Mouse (Mus musculus) intestine, postnatal 0 days (tissue): ENCODE data around the gene Mgat5. TPM values are rescaled to one million over a fixed set of nuclear protein-coding genes. Genes with fewer than 3 reads are reported as not detected.

Experiments
- ATAC-seq: fragments of 200-750 bp; cut with Nextera tagmentation; 2 replicates; pipeline ENCODE4 v1.8.0; 2017; ENCODE audit warnings: mild to moderate bottlenecking, moderate TSS enrichment, moderate library complexity
- H3K27ac ChIP-seq: fragments of 300-500 bp; sonication (generic); 2 replicates; pipeline ENCODE4 v1.5.1; 2014; ENCODE audit warnings: mild to moderate bottlenecking, low read depth, low read length, moderate library complexity
- H3K27me3 ChIP-seq: fragments of 300-500 bp; sonication (generic); replicated peaks from 2 replicates; pipeline ENCODE4 v1.6.1; 2014; ENCODE audit warnings: low read length, mixed read lengths; ENCODE audit not compliant: control insufficient read depth, insufficient read depth
- H3K36me3 ChIP-seq: fragments of 300-500 bp; sonication (generic); 2 replicates; pipeline ENCODE4 v1.6.1; 2014; ENCODE audit warnings: mild to moderate bottlenecking, moderate library complexity; ENCODE audit not compliant: control insufficient read depth, insufficient read depth
- H3K4me1 ChIP-seq: fragments of 300-500 bp; sonication (generic); replicated peaks from 2 replicates; pipeline ENCODE4 v1.6.1; 2014; ENCODE audit warnings: antibody characterized with exemption, low read length, mixed read lengths; ENCODE audit not compliant: control insufficient read depth, insufficient read depth
- H3K4me2 ChIP-seq: fragments of 300-500 bp; sonication (generic); replicated peaks from 2 replicates; pipeline ENCODE4 v1.6.1; 2014; ENCODE audit warnings: low read depth, mild to moderate bottlenecking, moderate library complexity
- H3K4me3 ChIP-seq: fragments of 300-500 bp; sonication (generic); 2 replicates; pipeline ENCODE4 v1.5.1; 2014; ENCODE audit warnings: low read depth, low read length
- H3K9ac ChIP-seq: fragments of 300-500 bp; sonication (generic); 2 replicates; pipeline ENCODE4 v1.6.1; 2014; ENCODE audit warnings: mild to moderate bottlenecking, low read depth, low read length
- H3K9me3 ChIP-seq: fragments of 300-500 bp; sonication (generic); 2 replicates; pipeline ENCODE4 v1.6.1; 2016; ENCODE audit warnings: mixed run types; ENCODE audit not compliant: control insufficient read depth
- CTCF ChIP-seq: sonication (generic); IDR thresholded peaks from 2 replicates; pipeline ENCODE4 v1.5.1; 2016; ENCODE audit warnings: low read depth, mild to moderate bottlenecking, control low read depth, antibody characterized with exemption, moderate library complexity
- WGBS: fragments of 180-500 bp; shearing (Covaris S2); extraction: QIAGEN DNeasy Blood & Tissue Kit; methylation state at CpG from one replicate; pipeline ENCODE4 v1.1.7; 2014; 5-methylcytosine and 5-hydroxymethylcytosine counted together
- polyA plus RNA-seq: library from polyadenylated mRNA; unstranded; fragments of >200 nt; fragmentation: Nextera tagmentation; extraction: Ambion mirVana; gene quantifications from 2 replicates; pipeline ENCODE4 v1.2.1, GENCODE M21; 2015

Mgat5 gene
- polyA plus RNA-seq, 1 experiment from 2014 or later, result 4.1 TPM

GRCm38 (mm10) chr1:127514888-127515287 lies 310.1 kb downstream of the Mgat5 start:
- Histone ChIP-seq H3K27me3 (no peaks in the 10 kb centered on the region), H3K27ac (no peak overlapping the region), H3K36me3 (no peaks in the 10 kb centered on the region), H3K4me2 (no peak overlapping the region), H3K4me3 (no peak overlapping the region), H3K9ac (no peak overlapping the region), H3K4me1 (no peaks in the 10 kb centered on the region), H3K9me3 (no peaks in the 10 kb centered on the region)
- ATAC-seq, result no peak
- 96% methylated on average over 10 of the region's 10 CpGs for WGBS
- TF ChIP-seq CTCF, result no peak

GRCm38 (mm10) chr1:127523364-127523763 lies 318.5 kb downstream of the Mgat5 start:
- Histone ChIP-seq H3K36me3 (no peaks in the 10 kb centered on the region), H3K27ac (no peak overlapping the region), H3K4me2 (no peak overlapping the region), H3K9me3 (no peaks in the 10 kb centered on the region), H3K4me1 (no peaks in the 10 kb centered on the region), H3K9ac (no peak overlapping the region), H3K4me3 (no peak overlapping the region), H3K27me3 (no peaks in the 10 kb centered on the region)
- 73% methylated on average over 8 of the region's 8 CpGs for WGBS
- TF ChIP-seq CTCF, result no peak
- ATAC-seq, result no peak

GRCm38 (mm10) chr1:127530849-127531580 lies 326.2 kb downstream of the Mgat5 start:
- no peaks in the 10 kb centered on the region for H3K36me3 ChIP-seq
- no peak overlapping the region for H3K9ac ChIP-seq
- H3K4me1 ChIP-seq, result no peaks in the 10 kb centered on the region
- H3K4me2 ChIP-seq, result no peak overlapping the region
- TF ChIP-seq CTCF, result no peak
- H3K4me3 ChIP-seq, result no peak overlapping the region
- no peaks in the 10 kb centered on the region for H3K27me3 ChIP-seq
- 29% methylated on average over 14 of the region's 14 CpGs for WGBS
- no peak overlapping the region for H3K27ac ChIP-seq
- no peaks in the 10 kb centered on the region for H3K9me3 ChIP-seq
- ATAC-seq, result no peak

- ATAC-seq, result no peak
- Histone ChIP-seq H3K27ac (no peak overlapping the region), H3K4me2 (no peak overlapping the region), H3K36me3 (no peaks in the 10 kb centered on the region), H3K9ac (no peak overlapping the region), H3K4me3 (no peak overlapping the region), H3K9me3 (no peaks in the 10 kb centered on the region), H3K27me3 (no peaks in the 10 kb centered on the region), H3K4me1 (no peaks in the 10 kb centered on the region)
- WGBS, result 66% methylated on average over 5 of the region's 5 CpGs
- no peak for TF ChIP-seq CTCF
Measured at GRCm38 (mm10) chr1:127531723-127532122, 326.9 kb downstream of the Mgat5 start.

GRCm38 (mm10) chr1:127536448-127536847 lies 331.6 kb downstream of the Mgat5 start:
- Histone ChIP-seq H3K9me3 (no peaks in the 10 kb centered on the region), H3K9ac (no peak overlapping the region), H3K27me3 (no peaks in the 10 kb centered on the region), H3K36me3 (no peaks in the 10 kb centered on the region), H3K27ac (no peak overlapping the region), H3K4me2 (no peak overlapping the region), H3K4me3 (no peak overlapping the region), H3K4me1 (no peaks in the 10 kb centered on the region)
- no peak for ATAC-seq
- 48% methylated on average over 5 of the region's 5 CpGs for WGBS
- TF ChIP-seq CTCF, result no peak

- no peak for ATAC-seq
Measured at GRCm38 (mm10) chr1:127537204-127538038, 332.6 kb downstream of the Mgat5 start.

More at GRCm38 (mm10) chr1:127537204-127538038, 332.6 kb downstream of the Mgat5 start:
- Histone ChIP-seq H3K36me3 (no peaks in the 10 kb centered on the region), H3K27ac (no peak overlapping the region), H3K27me3 (no peaks in the 10 kb centered on the region), H3K4me3 (no peak overlapping the region), H3K4me1 (no peaks in the 10 kb centered on the region), H3K4me2 (no peak overlapping the region), H3K9ac (no peak overlapping the region), H3K9me3 (no peaks in the 10 kb centered on the region)
- no peak for TF ChIP-seq CTCF
- 26% methylated on average over 17 of the region's 17 CpGs for WGBS
